Mouse (Mus musculus) thymus, postnatal 36 days (tissue): ENCODE results near the gene Gm6096.

Experiments used
- DNase-seq, 2 experiments: peaks; one replicate each; pipeline ENCODE4 v3.0.0; 2022; ENCODE audit warnings: mixed read lengths in 2 of 2

Gm6096 gene

GRCm38 (mm10) chr7:34235602-34236001, 15.2 kb upstream of the Gm6096 start:
- DNase-seq: no peak

DNA sequence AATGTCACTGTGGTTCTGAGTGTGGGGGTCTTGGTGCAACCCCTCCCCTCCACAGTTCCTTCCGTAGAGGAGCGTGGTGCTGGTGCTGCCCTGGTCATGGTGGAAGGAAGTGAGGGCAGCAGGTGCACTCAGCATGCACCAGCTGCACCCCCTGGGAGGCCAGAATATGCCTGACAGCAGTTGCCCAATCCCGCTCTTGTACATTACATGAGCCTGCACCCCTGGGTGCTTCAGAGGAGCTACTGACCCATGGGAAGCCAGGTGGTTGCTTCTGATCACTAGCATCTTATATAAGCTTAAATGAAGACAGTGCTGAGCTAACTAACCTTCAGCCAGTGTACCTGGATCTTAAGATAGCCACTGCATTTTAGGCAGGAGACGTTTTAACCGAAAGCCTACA, 12.8 kb upstream of the Gm6096 start:
- no peak for DNase-seq

GRCm38 (mm10) chr7:34242176-34242575, 8.7 kb upstream of the Gm6096 start:
- DNase-seq: no peak

DNA sequence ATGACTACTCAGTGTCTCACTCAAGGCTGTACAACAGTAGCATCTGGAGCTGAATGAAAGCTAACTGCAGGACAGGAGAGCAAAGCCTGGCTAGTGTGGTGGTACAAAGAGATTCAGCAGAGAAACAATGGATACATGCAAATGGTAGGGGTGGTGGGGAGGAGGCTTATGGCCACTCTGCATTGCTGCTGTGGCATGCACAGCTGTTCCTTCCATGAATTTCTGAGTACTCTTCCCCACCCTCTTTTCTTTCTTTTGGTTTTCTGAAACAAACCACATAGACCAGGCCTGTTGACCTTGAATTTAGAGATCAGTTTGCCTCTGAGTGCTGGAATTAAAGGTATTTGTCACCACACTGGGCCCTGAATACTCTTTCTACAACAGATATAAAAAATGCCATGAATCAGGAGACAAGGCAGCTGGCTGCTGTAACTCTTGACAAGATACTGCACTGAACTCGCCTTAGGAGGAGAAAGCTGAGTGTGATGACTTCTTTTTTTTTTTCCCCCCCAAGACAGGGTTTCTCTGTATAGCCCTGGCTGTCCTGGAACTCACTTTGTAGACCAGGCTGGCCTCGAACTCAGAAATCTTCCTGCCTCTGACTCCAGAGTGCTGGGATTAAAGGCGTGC, 3.9 kb upstream of the Gm6096 start:
- no peak for DNase-seq

GRCm38 (mm10) chr7:34252030-34252429, 1.2 kb downstream of the Gm6096 start:
- DNase-seq: no peak

GRCm38 (mm10) chr7:34255137-34255536, 4.3 kb downstream of the Gm6096 start:
- DNase-seq: no peak

- no peak for DNase-seq
Observed at GRCm38 (mm10) chr7:34255916-34256315, 5.1 kb downstream of the Gm6096 start.

GRCm38 (mm10) chr7:34257279-34257678, 6.4 kb downstream of the Gm6096 start:
- DNase-seq: no peak

DNA sequence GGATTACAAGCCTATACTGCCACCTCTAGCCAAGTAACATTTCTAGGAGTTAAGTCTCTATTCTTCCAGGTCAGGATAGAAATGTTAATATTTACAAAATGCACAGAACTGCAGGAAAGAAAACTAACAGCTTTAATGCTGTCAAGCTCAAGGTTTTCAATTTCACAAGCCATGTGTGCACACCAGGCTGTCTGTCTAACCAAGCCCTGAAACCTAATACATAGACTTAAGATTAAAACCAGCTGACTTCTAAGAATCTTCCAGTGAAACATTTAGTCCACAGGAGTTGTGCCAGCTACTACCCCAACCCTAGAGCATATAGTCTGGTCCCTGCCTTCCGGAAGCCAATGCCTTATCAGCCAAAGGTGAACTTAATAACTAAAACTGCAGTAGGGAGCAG, 7.6 kb downstream of the Gm6096 start:
- DNase-seq: no peak

DNA sequence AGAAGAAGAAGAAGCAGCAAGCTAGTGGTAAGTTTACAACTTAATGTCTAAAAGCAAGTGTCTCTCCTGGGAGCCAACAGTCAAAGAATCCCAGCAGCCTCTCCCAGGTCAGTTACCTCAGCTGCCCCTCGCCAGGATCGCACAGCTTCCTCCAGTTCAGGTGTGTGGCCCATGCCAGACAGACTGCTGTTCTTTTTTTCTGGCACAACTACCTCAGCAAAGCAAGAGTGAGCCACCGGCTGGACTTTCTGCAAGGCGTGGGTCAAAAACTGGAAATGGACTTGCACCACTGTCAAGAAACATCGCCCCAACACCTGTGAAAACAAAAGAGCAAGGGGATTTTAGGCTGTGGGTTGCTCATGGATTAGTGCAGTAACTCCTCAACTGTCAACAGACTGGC, 12.6 kb downstream of the Gm6096 start:
- no peak for DNase-seq

DNA sequence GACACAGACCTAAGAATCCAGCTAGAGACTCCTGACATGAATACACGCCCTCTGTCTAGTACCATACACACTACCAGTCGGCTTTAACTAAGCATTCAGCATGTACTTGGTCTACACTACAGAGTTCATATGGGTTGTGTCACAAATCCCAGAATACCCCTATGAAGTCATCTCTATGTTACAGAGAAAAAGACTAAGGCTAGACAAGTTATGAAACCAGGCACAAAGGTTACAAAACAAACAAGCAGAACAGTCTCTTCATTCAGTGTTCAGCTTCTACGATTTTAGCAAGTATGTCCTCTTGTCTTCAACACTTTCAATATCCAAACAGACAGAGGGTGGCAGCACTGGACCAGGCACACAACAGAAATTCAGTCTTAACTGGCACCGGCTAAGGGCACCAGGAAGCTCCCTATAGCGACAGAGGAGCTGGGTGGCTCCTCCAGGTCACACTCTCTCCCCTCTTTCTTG, 15.1 kb downstream of the Gm6096 start:
- peak; percentile 24 to 33 for DNase-seq

- DNase-seq: no peak
Observed at GRCm38 (mm10) chr7:34266421-34266820, 15.6 kb downstream of the Gm6096 start.

GRCm38 (mm10) chr7:34268463-34268862, 17.6 kb downstream of the Gm6096 start:
- no peak for DNase-seq

DNA sequence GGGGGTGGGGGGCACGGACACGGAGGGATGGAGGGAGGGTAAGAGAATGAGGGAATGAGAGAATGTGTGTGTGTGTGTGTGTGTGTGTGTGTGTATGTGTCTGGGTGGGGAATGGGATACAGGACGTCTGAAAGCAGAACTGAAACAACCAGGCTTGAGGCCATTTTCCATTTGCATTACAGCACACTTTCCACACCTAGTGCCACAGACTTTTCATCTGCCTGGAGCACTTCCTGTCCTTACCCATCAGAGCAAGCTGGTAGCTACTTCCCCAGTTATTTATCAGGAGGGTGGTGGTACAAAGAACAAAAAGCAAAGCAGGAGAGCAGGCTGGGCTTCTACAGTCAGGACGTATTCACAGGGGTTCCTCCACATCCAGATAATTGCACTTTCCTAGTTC, 21.6 kb downstream of the Gm6096 start:
- no peak for DNase-seq

DNA sequence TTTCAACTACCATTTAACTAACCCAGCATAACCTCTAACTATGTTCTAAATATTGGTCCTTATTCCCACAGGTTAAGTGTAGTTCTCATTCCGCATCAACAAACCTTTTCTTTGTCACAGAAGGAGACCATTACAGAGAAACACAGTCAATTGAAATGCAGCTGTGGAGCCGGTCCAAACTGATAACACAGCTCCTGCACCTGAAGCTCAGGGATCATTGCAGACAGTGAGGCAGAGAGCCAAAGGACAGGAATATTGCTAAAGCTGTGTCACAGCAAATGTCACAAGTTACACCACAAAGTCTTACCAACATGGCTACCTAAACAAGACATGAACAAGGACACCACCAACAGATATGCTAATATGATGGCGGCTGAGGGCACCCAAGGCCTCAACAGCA, 25.2 kb downstream of the Gm6096 start:
- no peak for DNase-seq

- no peak for DNase-seq
Observed at GRCm38 (mm10) chr7:34277656-34278055, 26.8 kb downstream of the Gm6096 start.

DNA sequence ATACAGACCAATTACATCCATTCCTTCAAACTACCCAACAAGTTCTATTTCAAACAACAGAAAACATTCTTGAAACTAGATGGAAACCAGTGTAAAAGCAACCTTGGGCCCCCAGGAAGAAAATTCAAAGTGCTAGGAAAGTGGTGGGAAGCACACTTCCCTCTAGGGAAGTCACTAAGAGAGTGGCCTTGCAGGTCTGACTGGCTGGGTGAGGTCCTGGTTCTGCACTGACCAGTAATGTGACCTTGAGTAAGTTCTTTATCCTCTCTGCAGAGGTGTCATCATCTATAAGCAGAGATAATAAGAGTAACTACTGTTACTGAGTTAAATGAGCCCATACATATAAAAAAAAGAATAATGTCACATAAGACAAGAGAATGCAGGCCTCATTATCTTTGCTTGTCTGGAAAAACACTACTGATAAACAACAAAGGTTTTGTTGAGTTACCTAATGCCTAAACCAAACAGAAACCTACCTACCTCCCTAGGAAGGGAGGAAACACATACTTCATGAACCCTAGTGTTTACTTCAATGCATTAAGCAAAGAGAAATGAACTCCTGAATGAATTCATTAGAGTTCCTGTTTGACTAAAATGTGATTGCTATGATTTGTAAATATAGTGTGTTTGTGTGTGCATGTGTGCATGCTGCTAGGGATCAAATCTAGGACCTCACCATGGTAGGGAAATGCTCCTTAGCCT, 39.8 kb downstream of the Gm6096 start:
- no peak for DNase-seq

DNA sequence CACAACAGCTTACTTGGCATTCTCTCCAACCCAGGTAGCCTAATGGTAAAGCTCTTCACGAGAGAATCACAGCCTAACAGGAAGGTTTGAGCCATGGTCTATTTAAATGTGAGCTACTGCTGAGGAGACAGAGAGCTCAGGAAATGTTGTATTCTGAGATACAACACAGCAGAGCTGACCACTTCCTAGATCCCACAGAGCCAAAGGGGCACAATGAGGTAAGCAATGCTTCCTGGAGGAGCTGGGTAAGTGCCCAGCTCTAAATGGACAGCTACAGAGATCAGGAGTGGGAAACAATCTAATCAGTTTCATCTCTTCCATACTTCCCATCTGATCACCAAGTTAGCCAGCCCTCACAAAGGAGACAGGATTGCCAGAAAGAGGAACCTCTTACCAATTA, 40.4 kb downstream of the Gm6096 start:
- no peak for DNase-seq

DNA sequence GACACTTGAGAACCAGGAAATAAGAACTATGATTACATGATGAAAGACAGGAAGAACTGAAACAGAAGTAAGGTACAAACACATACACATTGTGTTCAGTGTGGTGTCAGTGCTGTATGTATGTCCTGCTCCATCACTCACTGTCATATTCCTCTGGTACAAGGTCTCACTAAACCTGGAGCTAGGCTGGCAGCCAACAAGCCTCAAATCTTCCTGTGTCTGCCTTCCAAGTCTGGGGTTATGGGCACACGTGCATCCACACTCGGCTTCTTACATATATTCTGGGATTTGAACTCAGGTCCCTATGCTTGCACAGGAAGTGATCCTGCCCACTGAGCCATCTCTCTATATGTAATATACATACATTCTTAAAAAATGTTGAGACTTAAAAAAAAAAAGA, 41.8 kb downstream of the Gm6096 start:
- no peak for DNase-seq

DNA sequence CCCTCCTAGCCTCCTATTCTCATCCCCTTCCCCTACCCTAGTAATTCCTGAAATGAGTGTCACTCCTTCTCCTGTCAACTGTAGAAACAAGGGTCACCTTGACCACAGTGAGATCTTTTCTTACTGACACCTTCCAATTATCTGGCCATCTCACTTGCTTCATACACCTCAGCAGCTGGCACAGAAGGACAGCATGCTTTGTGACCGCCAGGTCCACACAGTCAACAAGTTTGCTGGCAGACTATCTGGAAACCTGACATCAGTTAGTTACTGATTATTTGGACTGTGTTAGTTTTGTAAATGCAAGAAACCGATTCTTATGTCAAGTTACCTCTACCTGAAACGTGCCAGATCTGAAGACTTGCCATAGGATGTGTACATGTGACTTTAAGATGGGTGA, 45.3 kb downstream of the Gm6096 start:
- no peak for DNase-seq

DNA sequence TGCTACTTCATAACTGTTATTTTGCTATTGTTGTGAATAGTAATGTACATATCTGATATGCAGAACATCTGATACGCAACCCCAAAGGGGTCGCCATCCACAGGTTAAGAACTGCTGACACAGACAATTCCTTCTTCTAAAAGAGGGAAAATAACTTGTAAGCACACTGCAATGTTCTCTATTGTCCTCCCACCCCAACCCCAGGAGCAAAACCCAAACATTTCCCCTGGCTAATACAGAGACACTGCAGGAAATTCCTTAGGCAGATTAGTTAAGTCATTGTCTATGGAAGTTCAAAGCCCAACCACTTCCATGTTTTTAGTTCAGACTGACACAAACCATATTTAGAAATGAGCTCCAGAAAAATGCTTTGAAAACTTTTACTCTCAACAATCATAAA, 48.0 kb downstream of the Gm6096 start:
- DNase-seq: no peak
